In the genomic region with DNA sequence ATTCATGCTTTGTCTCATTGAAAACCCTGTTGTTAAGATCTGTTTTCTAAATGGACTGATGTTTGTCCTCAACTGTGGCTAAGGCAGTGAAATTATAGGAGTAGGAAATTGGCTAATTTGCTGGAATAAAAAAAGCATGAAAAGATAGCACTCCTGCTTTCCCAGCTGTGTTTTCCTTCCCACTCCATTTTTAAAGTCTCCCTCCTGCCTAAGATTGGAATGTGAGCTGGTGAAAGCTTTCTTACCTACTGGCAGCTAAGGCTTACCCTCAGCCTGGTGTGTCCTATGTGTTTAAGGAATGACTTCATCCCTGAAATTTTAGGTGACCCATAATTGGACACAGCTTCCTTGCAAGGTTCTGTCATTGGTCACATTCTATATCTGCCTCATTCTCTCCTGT, we compare ENCODE assay signal across 26 mouse cellular contexts. TPM values are rescaled to one million over a fixed set of nuclear protein-coding genes. Genes with fewer than 3 reads are reported as not detected.
DNase-seq lines count a peak whose midpoint lies in the region; ATAC-seq lines count a peak whose summit lies in the region.
"Had no signal": no experiment of that assay in that cellular context is flagged by ENCODE, and none has a peak within 500 bp of the region (broad histone marks: within the 10 kb centered on the region; RNA-seq: fewer than 3 reads in every experiment).

No protein-coding gene starts in this region.

- no peak overlapping the region for H3K4me2 ChIP-seq in forebrain, embryonic 16.5 days (ENCODE audit: low read length)
- H3K4me2 ChIP-seq in forebrain, embryonic 11.5 days (ENCODE audit: low read depth, low read length, severe bottlenecking) = no peak overlapping the region
- H3K4me2 ChIP-seq in heart, embryonic 12.5 days = no peak overlapping the region
- no peak overlapping the region for H3K4me2 ChIP-seq in hindbrain, embryonic 14.5 days (replicated peaks)
- H3K4me2 ChIP-seq: hindbrain, embryonic 12.5 days; intestine, embryonic 15.5 days had no signal

- no peak for DNase-seq in forebrain, embryonic 11.5 days (ENCODE audit: low spot score)
- peak; percentile 43 for DNase-seq in heart, adult 11 months
- peak; percentile 67 for DNase-seq in brain, adult 2 months (ENCODE audit: low read depth, low spot score)
- peak; percentile 42 for DNase-seq in telencephalon, adult 2 months (ENCODE audit: low read depth, low spot score)
- no peak for DNase-seq in hindbrain, embryonic 14.5 days (ENCODE audit: low spot score)
- DNase-seq: adrenal gland, postnatal 10 days; adrenal gland, postnatal 36 days; B cell, adult 2 months; cerebellum, adult 11-12 months; cerebellum, adult 8-10 months; cerebellum, postnatal 10 days; cerebellum, postnatal 36 days; forebrain, postnatal 0 days; gastrocnemius, postnatal 25 days; heart, adult 2 months; kidney, adult 11 months had no signal

- 0 out of 2 replicates have a peak, but pooled peaks have one; percentile 28 for ATAC-seq in forebrain, embryonic 16.5 days
- ATAC-seq in forebrain, embryonic 11.5 days (replicated peaks; ENCODE audit: low FRiP score) = no peak
- no peak for ATAC-seq in heart, embryonic 12.5 days (ENCODE audit: insufficient number of reproducible peaks, low FRiP score)
- no peak for ATAC-seq in hindbrain, embryonic 14.5 days (ENCODE audit: low FRiP score)
- ATAC-seq: forebrain, postnatal 0 days; hindbrain, embryonic 16.5 days; intestine, embryonic 15.5 days; Patski had no signal

- H3K4me1 ChIP-seq in forebrain, embryonic 16.5 days (replicated peaks; ENCODE audit: control insufficient read depth, insufficient read depth, low read length) = no peaks in the 10 kb centered on the region; the same call in 1 of the 2 replicates
- H3K4me1 ChIP-seq in forebrain, embryonic 11.5 days (replicated peaks; ENCODE audit: control insufficient read depth, insufficient read depth, low read length) = no peaks in the 10 kb centered on the region
- H3K4me1 ChIP-seq in heart, embryonic 12.5 days (replicated peaks) = peaks cover 11% of the 10 kb centered on the region
- H3K4me1 ChIP-seq in hindbrain, embryonic 14.5 days (replicated peaks; ENCODE audit: control insufficient read depth, insufficient read depth, low read length) = no peaks in the 10 kb centered on the region
- H3K4me1 ChIP-seq: forebrain, embryonic 10.5 days; hindbrain, embryonic 12.5 days; intestine, embryonic 15.5 days had no signal

- H3K9me3 ChIP-seq in forebrain, embryonic 16.5 days (ENCODE audit: control insufficient read depth, low read length) = no peaks in the 10 kb centered on the region
- no peaks in the 10 kb centered on the region for H3K9me3 ChIP-seq in forebrain, embryonic 11.5 days (ENCODE audit: control insufficient read depth, low read length)
- H3K9me3 ChIP-seq in heart, embryonic 12.5 days (replicated peaks) = no peaks in the 10 kb centered on the region
- no peaks in the 10 kb centered on the region for H3K9me3 ChIP-seq in hindbrain, embryonic 14.5 days (ENCODE audit: control insufficient read depth, low read length)
- H3K9me3 ChIP-seq: forebrain, embryonic 10.5 days; G1E; heart, embryonic 10.5 days; hindbrain, embryonic 12.5 days; intestine, embryonic 15.5 days had no signal

- no peak overlapping the region for H3K27ac ChIP-seq in forebrain, embryonic 16.5 days (ENCODE audit: low read length)
- no peak overlapping the region for H3K27ac ChIP-seq in forebrain, embryonic 11.5 days (ENCODE audit: low read depth, low read length)
- no peak overlapping the region for H3K27ac ChIP-seq in heart, embryonic 12.5 days (ENCODE audit: poor library complexity, severe bottlenecking)
- H3K27ac ChIP-seq in hindbrain, embryonic 14.5 days = no peak overlapping the region
- H3K27ac ChIP-seq: forebrain, embryonic 10.5 days; heart, adult 2 months; heart, embryonic 10.5 days; hindbrain, embryonic 12.5 days; intestine, embryonic 15.5 days had no signal

- no peak overlapping the region for H3K4me3 ChIP-seq in forebrain, embryonic 16.5 days (replicated peaks; ENCODE audit: low read length)
- H3K4me3 ChIP-seq in forebrain, embryonic 11.5 days (ENCODE audit: low read depth, low read length) = no peak overlapping the region
- no peak overlapping the region for H3K4me3 ChIP-seq in heart, embryonic 12.5 days
- no peak overlapping the region for H3K4me3 ChIP-seq in hindbrain, embryonic 14.5 days (replicated peaks; ENCODE audit: low read length)
- H3K4me3 ChIP-seq: forebrain, embryonic 10.5 days; heart, adult 2 months; heart, embryonic 10.5 days; hindbrain, embryonic 12.5 days; intestine, embryonic 15.5 days had no signal

- H3K27me3 ChIP-seq in forebrain, embryonic 16.5 days (replicated peaks; ENCODE audit: control insufficient read depth, insufficient read depth, low read length) = peaks cover 3% of the 10 kb centered on the region; the same call in 1 of the 2 replicates
- H3K27me3 ChIP-seq in forebrain, embryonic 11.5 days (ENCODE audit: control insufficient read depth, insufficient read depth, low read length) = peaks cover 13% of the 10 kb centered on the region
- no peaks in the 10 kb centered on the region for H3K27me3 ChIP-seq in heart, embryonic 12.5 days (replicated peaks)
- H3K27me3 ChIP-seq in hindbrain, embryonic 14.5 days (ENCODE audit: control insufficient read depth, insufficient read depth, low read length) = peaks cover 74% of the 10 kb centered on the region
- H3K27me3 ChIP-seq: CH12.LX; intestine, embryonic 15.5 days; Patski had no signal

- H3K9ac ChIP-seq in forebrain, embryonic 16.5 days (replicated peaks; ENCODE audit: low read depth, low read length) = no peak overlapping the region
- H3K9ac ChIP-seq in forebrain, embryonic 11.5 days (ENCODE audit: low read length) = no peak overlapping the region
- H3K9ac ChIP-seq in heart, embryonic 12.5 days = no peak overlapping the region
- no peak overlapping the region for H3K9ac ChIP-seq in hindbrain, embryonic 14.5 days
- H3K9ac ChIP-seq: forebrain, postnatal 0 days; hindbrain, embryonic 12.5 days; intestine, embryonic 15.5 days had no signal

- H3K36me3 ChIP-seq in forebrain, embryonic 16.5 days (ENCODE audit: control insufficient read depth, insufficient read depth) = no peaks in the 10 kb centered on the region
- no peaks in the 10 kb centered on the region for H3K36me3 ChIP-seq in forebrain, embryonic 11.5 days (ENCODE audit: control insufficient read depth, insufficient read depth, low read length)
- H3K36me3 ChIP-seq in heart, embryonic 12.5 days = no peaks in the 10 kb centered on the region
- no peaks in the 10 kb centered on the region for H3K36me3 ChIP-seq in hindbrain, embryonic 14.5 days (replicated peaks; ENCODE audit: control insufficient read depth, insufficient read depth)
- H3K36me3 ChIP-seq: forebrain, embryonic 10.5 days; G1E; heart, embryonic 10.5 days; hindbrain, embryonic 12.5 days; intestine, embryonic 15.5 days had no signal

RNA-seq across cellular contexts. Expression of gene Cacna2d1, which starts 40.2 kb away (rescaled TPM):
- polyA plus RNA-seq in forebrain, embryonic 16.5 days (2015; fragmentation: Nextera tagmentation; extraction: Ambion mirVana) = 33.9 and 37.5 TPM in 2 replicates
- polyA plus RNA-seq in forebrain, embryonic 11.5 days (2014; fragmentation: Nextera tagmentation; extraction: Ambion mirVana) = 19.8 and 21.9 TPM in 2 replicates
- polyA plus RNA-seq in heart, embryonic 12.5 days (2016; fragmentation: Nextera tagmentation; extraction: Ambion mirVana) = 25.4 and 28.1 TPM in 2 replicates
- polyA plus RNA-seq in hindbrain, embryonic 14.5 days (2014; fragmentation: Nextera tagmentation; extraction: Ambion mirVana) = 40.3 and 43.7 TPM in 2 replicates
- polyA plus RNA-seq: G1E had no signal

Comparison
In these comparisons a context has a peak if more than half of its experiments do, and no peak if none do; other contexts are left out.
1. DNase-seq: peak in heart, adult 11 months (single experiment), brain, adult 2 months (single experiment) and telencephalon, adult 2 months (single experiment); none in forebrain, embryonic 11.5 days (single experiment) and hindbrain, embryonic 14.5 days (single experiment).